Mouse (Mus musculus) G1E (cell line): ENCODE measurements around the gene Svs2. TPM values are rescaled to one million over a fixed set of nuclear protein-coding genes. Genes with fewer than 3 reads are reported as not detected.
"Not testable (repeated sequence)": the region's sequence is repeated elsewhere in the genome, so short reads cannot be mapped to it uniquely, and the experiment has no call there.

Experiments
- ATAC-seq: 2 replicates; pipeline ENCODE4 v1.8.0; 2016; ENCODE audit warnings: mild to moderate bottlenecking; ENCODE audit not compliant: insufficient number of reproducible peaks, poor library complexity, low FRiP score, severe bottlenecking; ENCODE audit errors: extremely low read depth
- DNase-seq: peaks from one replicate; pipeline ENCODE4 v3.0.0; 2012; ENCODE audit warnings: low spot score
- H3K27me3 ChIP-seq: 2 replicates; pipeline ENCODE4 v1.6.1; 2012; ENCODE audit warnings: mild to moderate bottlenecking, low read length, inconsistent platforms; ENCODE audit not compliant: insufficient read depth
- H3K36me3 ChIP-seq: replicated peaks from 2 replicates; pipeline ENCODE3; 2012; ENCODE audit warnings: mild to moderate bottlenecking, inconsistent platforms
- H3K4me1 ChIP-seq: 2 replicates; pipeline ENCODE4 v1.6.1; 2012; ENCODE audit warnings: low read depth, low read length, inconsistent platforms, mixed read lengths; ENCODE audit not compliant: insufficient read depth
- H3K4me3 ChIP-seq: 2 replicates; pipeline ENCODE4 v1.5.1; 2012; ENCODE audit warnings: low read depth, mild to moderate bottlenecking, inconsistent platforms, low read length, moderate library complexity, mixed read lengths
- H3K9me3 ChIP-seq: replicated peaks from 2 replicates; pipeline ENCODE4 v1.6.1; 2012; ENCODE audit warnings: inconsistent platforms
- CTCF ChIP-seq: IDR thresholded peaks from 2 replicates; pipeline ENCODE4 v1.5.1; 2012; ENCODE audit warnings: low read depth, low read length, inconsistent platforms, mixed read lengths
- GATA1 ChIP-seq: IDR thresholded peaks from 2 replicates; pipeline ENCODE4 v1.6.1; 2012; ENCODE audit warnings: borderline replicate concordance, low read length, inconsistent platforms, mixed read lengths
- GATA2 ChIP-seq: IDR thresholded peaks from 2 replicates; pipeline ENCODE4 v1.6.1; 2012; ENCODE audit warnings: low read depth, low read length, inconsistent platforms, borderline replicate concordance
- POLR2AphosphoS5 ChIP-seq: IDR thresholded peaks from 2 replicates; pipeline ENCODE4 v1.6.1; 2012; ENCODE audit warnings: low read depth, low read length, inconsistent platforms; ENCODE audit not compliant: insufficient replicate concordance
- TAL1 ChIP-seq: conservative IDR thresholded peaks from 2 replicates; pipeline ENCODE4 v1.6.1; 2012; ENCODE audit warnings: low read depth, low read length, inconsistent platforms, mixed read lengths
- polyA plus RNA-seq: library from polyadenylated mRNA; stranded (reverse); fragments of >175 nt; gene quantifications from 2 replicates; pipeline ENCODE4 v1.2.3, GENCODE M21; 2012
- total RNA-seq, 2 experiments: library from RNA; stranded (forward) in 1 of 2; stranded (reverse) in 1 of 2; fragments of 200-1000 nt in 1 of 2; fragments of >200 nt in 1 of 2; fragmentation: Nextera tagmentation in 1 of 2; gene quantifications; 2 replicates each; pipeline ENCODE4 v1.2.3; 2014 to 2017

The Svs2 gene
- not detected in 2 replicates for total RNA-seq (2014; fragmentation: Nextera tagmentation)
- total RNA-seq (2017), result 0.11 TPM in 1 of 2 replicates, not detected in the other
- polyA plus RNA-seq, result not detected in 2 replicates

- Histone ChIP-seq H3K4me1 (no peaks in the 10 kb centered on the region), H3K9me3 (no peaks in the 10 kb centered on the region), H3K27me3 (no peaks in the 10 kb centered on the region), H3K36me3 (no peaks in the 10 kb centered on the region), H3K4me3 (no peak within 1 kb of the TSS)
- ATAC-seq (no peak), DNase-seq (no peak)
- TF ChIP-seq GATA2 (no peak), CTCF (no peak), POLR2AphosphoS5 (no peak), GATA1 (no peak), TAL1 (no peak)
These were observed at the start of gene Svs2 for GRCm38 (mm10) chr2:164238366-164238765. Gene Svs2 (minus strand): TSS chr2:164238466.

- ATAC-seq, result no peak
These were observed 40.1 kb upstream of the Svs2 start, which contains the start of gene Svs4 for GRCm38 (mm10) chr2:164278359-164278758. Gene Svs4 (minus strand): TSS chr2:164278459.

DNA sequence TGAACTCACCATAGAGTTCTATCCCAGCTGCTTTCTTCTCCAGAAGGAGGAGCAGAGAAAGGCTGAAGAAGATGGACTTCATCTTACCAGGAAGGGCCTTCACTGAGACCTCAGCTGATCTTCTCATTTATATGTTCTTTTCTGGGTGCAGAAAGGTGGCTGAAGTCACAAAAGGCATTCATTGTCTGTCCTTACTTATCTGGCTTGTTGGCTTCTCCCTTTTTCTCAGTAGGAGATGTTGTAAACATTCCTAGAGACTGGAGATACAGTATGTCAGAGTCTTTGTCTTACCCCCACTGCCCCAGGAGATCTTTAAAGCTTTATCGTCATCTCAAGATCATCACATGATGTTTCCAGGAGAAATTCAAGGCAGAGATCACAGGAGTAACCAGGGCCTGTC lies 18.3 kb upstream of the Svs2 start, which contains the start of gene Svs3b:
TSS of gene Svs3b (minus strand) at position 101 of the 400 bp plus-strand sequence.
- ATAC-seq, DNase-seq, H3K27me3 ChIP-seq, H3K9me3 ChIP-seq, H3K4me1 ChIP-seq, H3K36me3 ChIP-seq, H3K4me3 ChIP-seq: not testable (repeated sequence)

More at GRCm38 (mm10) chr2:164278359-164278758, 40.1 kb upstream of the Svs2 start, which contains the start of gene Svs4:
- H3K27me3 ChIP-seq, result no peaks in the 10 kb centered on the region
- no peak for TF ChIP-seq CTCF
- TF ChIP-seq POLR2AphosphoS5, result no peak
- TF ChIP-seq TAL1, result no peak
- no peak for TF ChIP-seq GATA2
- TF ChIP-seq GATA1, result no peak
- no peak for DNase-seq
- no peaks in the 10 kb centered on the region for H3K36me3 ChIP-seq
- H3K4me1 ChIP-seq, result no peaks in the 10 kb centered on the region
- no peak within 1 kb of the TSS for H3K4me3 ChIP-seq
- H3K9me3 ChIP-seq, result no peaks in the 10 kb centered on the region

DNA sequence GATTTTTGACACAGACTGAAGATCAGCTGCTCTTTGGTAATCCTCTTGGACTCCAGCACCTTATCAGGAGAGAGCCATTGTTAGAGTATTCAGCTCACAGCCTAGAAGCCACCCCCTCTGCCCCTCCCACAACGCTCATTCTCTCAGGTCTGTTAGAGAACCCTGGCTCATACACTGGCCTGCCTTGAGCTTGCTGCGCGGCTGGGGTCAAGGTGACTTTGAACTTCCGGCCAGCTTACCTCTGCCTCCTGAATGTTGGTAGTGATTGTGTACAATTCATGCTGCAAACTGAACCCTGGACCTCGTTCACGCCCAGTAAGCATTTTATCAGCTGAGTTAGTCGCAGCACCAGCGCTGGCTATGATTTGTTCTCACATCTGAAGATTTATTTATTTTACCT lies 5.6 kb downstream of the Svs2 start:
- no peaks in the 10 kb centered on the region for H3K27me3 ChIP-seq
- H3K36me3 ChIP-seq, result no peaks in the 10 kb centered on the region
- H3K4me1 ChIP-seq, result no peaks in the 10 kb centered on the region
- ATAC-seq, result no peak
- TF ChIP-seq GATA1, result no peak
- H3K9me3 ChIP-seq, result no peaks in the 10 kb centered on the region
- H3K4me3 ChIP-seq, result no peak overlapping the region
- DNase-seq, result no peak

GRCm38 (mm10) chr2:164228361-164229070 lies 9.8 kb downstream of the Svs2 start:
- no peaks in the 10 kb centered on the region for H3K36me3 ChIP-seq
- DNase-seq (no peak), ATAC-seq (no peak)
- no peaks in the 10 kb centered on the region for H3K4me1 ChIP-seq
- no peaks in the 10 kb centered on the region for H3K27me3 ChIP-seq
- H3K4me3 ChIP-seq, result no peak overlapping the region
- no peaks in the 10 kb centered on the region for H3K9me3 ChIP-seq
- TF ChIP-seq TAL1 (no peak), CTCF (no peak), GATA2 (no peak)

GRCm38 (mm10) chr2:164221522-164221921 lies 16.7 kb downstream of the Svs2 start, which contains the start of gene Wfdc15b:
Gene Wfdc15b (minus strand): TSS chr2:164221660.
- H3K9me3 ChIP-seq, result no peaks in the 10 kb centered on the region
- no peaks in the 10 kb centered on the region for H3K36me3 ChIP-seq
- ATAC-seq (no peak), DNase-seq (no peak)
- no peak for TF ChIP-seq GATA2
- no peak for TF ChIP-seq POLR2AphosphoS5
- TF ChIP-seq GATA1, result no peak
- no peak for TF ChIP-seq CTCF
- TF ChIP-seq TAL1, result no peak
- no peak within 1 kb of the TSS for H3K4me3 ChIP-seq
- H3K4me1 ChIP-seq, result no peaks in the 10 kb centered on the region
- no peaks in the 10 kb centered on the region for H3K27me3 ChIP-seq
